Mouse (Mus musculus) heart, adult 2 months (tissue): ENCODE measurements at regions not wholly inside any gene's neighbourhood (a gene's known extent, or its start where the extent isn't known, plus 50 kb on each side); places are given as distances from the start of the nearest gene placed in this dataset.

Source experiments
- CTCF ChIP-seq: fragments of 200-600 bp; IDR thresholded peaks from 2 replicates; pipeline ENCODE4 v1.8.1; 2022; ENCODE audit warnings: antibody characterized with exemption, mild to moderate bottlenecking, moderate library complexity
- EP300 ChIP-seq: fragments of 200-500 bp; IDR thresholded peaks from 2 replicates; pipeline ENCODE4 v1.6.1; 2011; ENCODE audit warnings: low read depth, low read length, control low read depth; ENCODE audit not compliant: insufficient read depth
- POLR2A ChIP-seq: fragments of 200-500 bp; IDR thresholded peaks from 2 replicates; pipeline ENCODE4 v1.6.1; 2011; ENCODE audit warnings: mild to moderate bottlenecking, low read depth, low read length, control low read depth; ENCODE audit not compliant: insufficient read depth

GRCm38 (mm10) chr5:39052490-39053250 lies 176.1 kb upstream of the Clnk start:
- no peak for TF ChIP-seq CTCF
- no peak for TF ChIP-seq POLR2A
- TF ChIP-seq EP300, result no peak
